Mouse (Mus musculus): ENCODE data around the gene Stx16. TPM values are rescaled to one million over a fixed set of nuclear protein-coding genes. Genes with fewer than 3 reads are reported as not detected.

Gene Stx16
- polyA plus RNA-seq (2012; rRNA removed): 11.5 and 23.4 TPM in 2 replicates

GRCm38 (mm10) chr2:174075673-174076432, at the start of gene Stx16:
Gene Stx16, plus strand, starts transcription at chr2:174076308.
- peak within 1 kb of the TSS; percentile 68 for H3K27ac ChIP-seq (ENCODE audit: insufficient read depth, low read depth, low read length)
- 2% methylated on average over 32 of the region's 32 CpGs for WGBS
- peak; percentile 52; the same call in 1 of the 2 replicates for TF ChIP-seq POLR2A (IDR thresholded peaks at IDR 0.05; ENCODE audit: low read depth, low read length)
- TF ChIP-seq CTCF (IDR thresholded peaks at IDR 0.05; ENCODE audit: extremely low read depth, insufficient read length, insufficient replicate concordance, low read depth, low read length): peak; percentile 45; the same call in 1 of the 2 replicates

GRCm38 (mm10) chr2:174026406-174026805, 49.7 kb upstream of the Stx16 start:
- H3K4me3 ChIP-seq (ENCODE audit: low read depth, low read length): no peak overlapping the region
- no peaks in the 10 kb centered on the region for H3K36me3 ChIP-seq (ENCODE audit: control insufficient read depth, insufficient read depth, low read length)
- no peak overlapping the region for H3K27ac ChIP-seq (ENCODE audit: insufficient read depth, low read depth, low read length)
- H3K27me3 ChIP-seq (ENCODE audit: control insufficient read depth, insufficient read depth, low read length): no peaks in the 10 kb centered on the region
- 83% methylated on average over 4 of the region's 4 CpGs for WGBS
- H3K4me1 ChIP-seq (ENCODE audit: control insufficient read depth, insufficient read depth, insufficient read length, low read length): peaks cover 3% of the 10 kb centered on the region; the same call in 1 of the 2 replicates
- TF ChIP-seq CTCF (IDR thresholded peaks at IDR 0.05; ENCODE audit: extremely low read depth, insufficient read length, insufficient replicate concordance, low read depth, low read length): no peak
- TF ChIP-seq POLR2A (IDR thresholded peaks at IDR 0.05; ENCODE audit: low read depth, low read length): no peak

More at GRCm38 (mm10) chr2:174075673-174076432, at the start of gene Stx16:
- Histone ChIP-seq H3K36me3 (ENCODE audit: control insufficient read depth, insufficient read depth, low read length) (no peaks in the 10 kb centered on the region), H3K4me1 (ENCODE audit: control insufficient read depth, insufficient read depth, insufficient read length, low read length) (peaks cover 8% of the 10 kb centered on the region), H3K4me3 (ENCODE audit: low read depth, low read length) (peak within 1 kb of the TSS; percentile 84), H3K27me3 (ENCODE audit: control insufficient read depth, insufficient read depth, low read length) (no peaks in the 10 kb centered on the region)

- Histone ChIP-seq H3K4me1 (ENCODE audit: control insufficient read depth, insufficient read depth, insufficient read length, low read length) (no peaks in the 10 kb centered on the region), H3K36me3 (ENCODE audit: control insufficient read depth, insufficient read depth, low read length) (no peaks in the 10 kb centered on the region), H3K27ac (ENCODE audit: insufficient read depth, low read depth, low read length) (no peak overlapping the region), H3K27me3 (ENCODE audit: control insufficient read depth, insufficient read depth, low read length) (no peaks in the 10 kb centered on the region), H3K4me3 (ENCODE audit: low read depth, low read length) (no peak overlapping the region)
- WGBS: 85% methylated on average over 9 of the region's 9 CpGs
- no peak for TF ChIP-seq CTCF (IDR thresholded peaks at IDR 0.05; ENCODE audit: extremely low read depth, insufficient read length, insufficient replicate concordance, low read depth, low read length)
- TF ChIP-seq POLR2A (IDR thresholded peaks at IDR 0.05; ENCODE audit: low read depth, low read length): no peak
Observed at GRCm38 (mm10) chr2:174033257-174033800, 42.8 kb upstream of the Stx16 start.

- no peak overlapping the region for H3K4me3 ChIP-seq (ENCODE audit: low read depth, low read length)
- 98% methylated on average over 2 of the region's 2 CpGs for WGBS
- TF ChIP-seq CTCF (IDR thresholded peaks at IDR 0.05; ENCODE audit: extremely low read depth, insufficient read length, insufficient replicate concordance, low read depth, low read length): no peak
- no peak for TF ChIP-seq POLR2A (IDR thresholded peaks at IDR 0.05; ENCODE audit: low read depth, low read length)
- no peak overlapping the region for H3K27ac ChIP-seq (ENCODE audit: insufficient read depth, low read depth, low read length)
- H3K36me3 ChIP-seq (ENCODE audit: control insufficient read depth, insufficient read depth, low read length): no peaks in the 10 kb centered on the region
- H3K27me3 ChIP-seq (ENCODE audit: control insufficient read depth, insufficient read depth, low read length): no peaks in the 10 kb centered on the region
- no peaks in the 10 kb centered on the region for H3K4me1 ChIP-seq (ENCODE audit: control insufficient read depth, insufficient read depth, insufficient read length, low read length)
Observed at GRCm38 (mm10) chr2:174047656-174048055, 28.5 kb upstream of the Stx16 start.

- TF ChIP-seq POLR2A (IDR thresholded peaks at IDR 0.05; ENCODE audit: low read depth, low read length) (no peak), CTCF (IDR thresholded peaks at IDR 0.05; ENCODE audit: extremely low read depth, insufficient read length, insufficient replicate concordance, low read depth, low read length) (no peak)
- Histone ChIP-seq H3K27me3 (ENCODE audit: control insufficient read depth, insufficient read depth, low read length) (no peaks in the 10 kb centered on the region), H3K36me3 (ENCODE audit: control insufficient read depth, insufficient read depth, low read length) (no peaks in the 10 kb centered on the region), H3K4me3 (ENCODE audit: low read depth, low read length) (no peak overlapping the region), H3K27ac (ENCODE audit: insufficient read depth, low read depth, low read length) (no peak overlapping the region), H3K4me1 (ENCODE audit: control insufficient read depth, insufficient read depth, insufficient read length, low read length) (no peaks in the 10 kb centered on the region)
- WGBS: 26% methylated on average over 4 of the region's 4 CpGs
Observed at GRCm38 (mm10) chr2:174049481-174050338, 26.4 kb upstream of the Stx16 start.

- Histone ChIP-seq H3K27me3 (ENCODE audit: control insufficient read depth, insufficient read depth, low read length) (no peaks in the 10 kb centered on the region), H3K27ac (ENCODE audit: insufficient read depth, low read depth, low read length) (no peak overlapping the region)
- 9% methylated on average over 3 of the region's 3 CpGs for WGBS
Observed at GRCm38 (mm10) chr2:174050339-174050685, 25.8 kb upstream of the Stx16 start.

More at GRCm38 (mm10) chr2:174050339-174050685, 25.8 kb upstream of the Stx16 start:
- Histone ChIP-seq H3K4me3 (ENCODE audit: low read depth, low read length) (no peak overlapping the region), H3K4me1 (ENCODE audit: control insufficient read depth, insufficient read depth, insufficient read length, low read length) (no peaks in the 10 kb centered on the region), H3K36me3 (ENCODE audit: control insufficient read depth, insufficient read depth, low read length) (no peaks in the 10 kb centered on the region)
- TF ChIP-seq CTCF (IDR thresholded peaks at IDR 0.05; ENCODE audit: extremely low read depth, insufficient read length, insufficient replicate concordance, low read depth, low read length) (no peak), POLR2A (IDR thresholded peaks at IDR 0.05; ENCODE audit: low read depth, low read length) (no peak)

Measured in small intestine, adult 2 months (tissue).